Mouse (Mus musculus) left cerebral cortex, adult 6 months (tissue): ENCODE results near the gene Rbmx2. TPM values are rescaled to one million over a fixed set of nuclear protein-coding genes. Genes with fewer than 3 reads are reported as not detected.

Experiments
- long read RNA-seq, 2 experiments: library from polyadenylated mRNA; unstranded; transcript quantifications; one replicate each; pipeline ENCODE4 v2.0.0; 2019 to 2020
- polyA plus RNA-seq: library from polyadenylated mRNA; unstranded; fragments of <200 nt; fragmentation: Nextera tagmentation; gene quantifications from 2 replicates; pipeline ENCODE4 v1.2.3, GENCODE M21; 2021

Gene Rbmx2
- polyA plus RNA-seq, result 13.5 and 15.4 TPM in 2 replicates
- long read RNA-seq, experiment 1, partial matches to known transcripts, result 1 of 6 reads
- long read RNA-seq, experiment 1, other reads (novel, unspliced or antisense), result 1 of 6 reads
- long read RNA-seq, experiment 2, partial matches to known transcripts, result 21 of 23 reads
- long read RNA-seq, experiment 2, other reads (novel, unspliced or antisense), result 1 of 23 reads

DNA sequence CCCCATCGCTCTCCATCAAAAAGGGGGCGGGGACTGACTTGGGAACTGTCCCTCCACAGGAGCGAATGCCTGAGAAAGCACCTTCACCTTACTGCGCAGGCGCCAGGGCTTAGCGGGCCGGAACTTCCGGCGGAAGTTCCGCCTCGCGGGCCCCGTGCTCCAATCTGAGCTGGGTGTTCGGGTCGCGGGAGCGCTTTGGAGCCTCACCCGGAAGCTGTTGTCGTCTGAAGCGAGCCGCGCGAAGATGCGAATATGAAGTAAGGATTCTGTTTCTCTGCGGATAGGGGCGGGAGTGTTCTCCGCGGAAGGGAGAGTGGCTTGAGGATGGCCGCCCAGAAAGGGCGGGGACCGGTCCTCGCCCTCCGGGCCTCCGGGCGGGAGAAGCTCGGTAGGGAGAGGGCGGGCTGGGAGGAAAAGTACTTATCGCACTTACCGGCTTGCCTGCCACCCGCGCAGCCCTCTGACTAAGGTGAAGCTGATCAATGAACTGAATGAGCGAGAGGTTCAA, at the start of gene Rbmx2:
Gene Rbmx2 (plus strand): TSS at position 141 of the 508 bp plus-strand sequence.

DNA sequence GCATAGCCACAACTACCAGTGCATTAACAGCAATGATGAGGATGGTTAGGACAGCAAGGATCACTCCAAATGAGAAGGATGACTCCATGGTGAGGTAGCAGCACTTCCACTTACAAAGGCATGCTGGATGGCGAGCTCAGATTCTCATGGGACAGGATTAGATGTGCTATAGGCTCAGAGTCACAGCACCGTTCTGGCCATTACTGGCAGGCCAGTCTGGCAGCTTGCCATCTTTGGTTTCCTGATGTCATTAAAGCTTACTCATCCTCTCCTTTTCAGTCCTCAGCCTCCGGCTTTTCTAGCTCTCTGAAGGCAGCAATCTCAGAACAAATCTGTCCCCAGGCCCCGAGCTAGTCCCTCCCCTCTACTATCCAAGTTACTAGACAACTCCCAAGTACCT, 20.6 kb upstream of the Rbmx2 start, which contains the start of gene Gpr119:
Gene Gpr119 (minus strand): TSS at position 308 of the 400 bp plus-strand sequence.

Other genes starting within 250 kb of the Rbmx2 start
- gene Elf4, start 231.9 kb upstream of the Rbmx2 start, polyA plus RNA-seq, result 0.13 and 0.51 TPM in 2 replicates
- gene Aifm1, start 181.4 kb upstream of the Rbmx2 start, polyA plus RNA-seq, result 22.1 and 26.6 TPM in 2 replicates
- gene Rab33a, start 175.7 kb upstream of the Rbmx2 start, polyA plus RNA-seq, result 62.3 and 80.0 TPM in 2 replicates
- 2.9 and 4.2 TPM in 2 replicates for gene Zfp280c, start 100.5 kb upstream of the Rbmx2 start, polyA plus RNA-seq
- gene Slc25a14, start 71.6 kb upstream of the Rbmx2 start, polyA plus RNA-seq, result 76.8 and 83.1 TPM in 2 replicates
- gene Gpr119, start 20.5 kb upstream of the Rbmx2 start, polyA plus RNA-seq, result not detected in 2 replicates
- not detected in 2 replicates for gene Gm595, start 182.7 kb downstream of the Rbmx2 start, polyA plus RNA-seq